Mouse (Mus musculus) heart, adult 2 months (tissue): Measurements from ENCODE around the gene Gpn2.

Experiments used
- CTCF ChIP-seq: fragments of 200-600 bp; IDR thresholded peaks from 2 replicates; pipeline ENCODE4 v1.8.1; 2022; ENCODE audit warnings: antibody characterized with exemption, mild to moderate bottlenecking, moderate library complexity
- POLR2A ChIP-seq: fragments of 200-500 bp; IDR thresholded peaks from 2 replicates; pipeline ENCODE4 v1.6.1; 2011; ENCODE audit warnings: mild to moderate bottlenecking, low read depth, low read length, control low read depth; ENCODE audit not compliant: insufficient read depth

DNA sequence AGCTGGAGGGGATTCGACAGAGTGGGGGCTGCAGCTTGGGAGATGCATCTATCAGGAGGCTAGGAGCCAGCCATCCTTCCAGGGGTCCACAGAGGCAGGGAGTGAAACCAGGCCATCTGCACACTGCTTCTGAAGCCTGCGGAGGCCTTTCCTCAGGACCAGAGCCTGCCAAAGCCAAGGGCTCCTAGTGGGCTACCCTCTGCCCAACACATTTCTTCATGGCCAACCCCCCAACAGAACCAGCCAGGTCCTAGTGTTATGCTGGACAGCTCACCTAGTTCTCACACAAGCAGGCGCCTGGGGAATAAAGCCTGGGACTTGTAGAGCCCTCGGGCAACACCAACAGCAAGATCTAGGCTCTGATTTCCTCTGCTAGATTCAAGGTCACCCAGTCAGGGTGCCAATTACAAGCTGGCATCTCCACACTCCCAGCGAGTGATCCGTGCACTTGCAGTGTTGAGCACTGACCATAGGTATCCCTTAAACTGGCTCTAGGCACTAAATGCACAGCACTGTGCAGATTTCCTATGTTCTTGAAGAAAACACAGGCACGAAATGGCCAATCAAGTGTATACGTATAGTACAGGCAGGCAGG lies 46.3 kb downstream of the Gpn2 start:
- TF ChIP-seq CTCF (no peak), POLR2A (no peak)
